Mouse (Mus musculus): ENCODE measurements around the gene Dbn1.
"Not testable (repeated sequence)": the region's sequence is repeated elsewhere in the genome, so short reads cannot be mapped to it uniquely, and the experiment has no call there.

The Dbn1 gene

GRCm38 (mm10) chr13:55448131-55448530 lies 39.8 kb downstream of the Dbn1 start:
- no peak for DNase-seq

GRCm38 (mm10) chr13:55447543-55447943 lies 40.4 kb downstream of the Dbn1 start:
- DNase-seq = no peak

- DNase-seq = no peak
Observed at GRCm38 (mm10) chr13:55446483-55447105, 41.3 kb downstream of the Dbn1 start.

GRCm38 (mm10) chr13:55445361-55446091 lies 42.4 kb downstream of the Dbn1 start:
- no peak for DNase-seq

GRCm38 (mm10) chr13:55444937-55445315 lies 43.0 kb downstream of the Dbn1 start, which contains the start of gene Grk6:
Grk6 (plus strand) TSS chr13:55445072.
- peak; percentile 100 for DNase-seq

GRCm38 (mm10) chr13:55444286-55444936 lies 43.5 kb downstream of the Dbn1 start:
- DNase-seq = peak; percentile 47

- no peak for DNase-seq
Observed at GRCm38 (mm10) chr13:55443799-55444285, 44.1 kb downstream of the Dbn1 start.

- DNase-seq = not testable (repeated sequence)
Observed at GRCm38 (mm10) chr13:55437111-55437629, 50.7 kb downstream of the Dbn1 start.

- no peak for DNase-seq
Observed at GRCm38 (mm10) chr13:55431889-55432685, 55.8 kb downstream of the Dbn1 start.

GRCm38 (mm10) chr13:55430566-55430965 lies 57.3 kb downstream of the Dbn1 start:
- no peak for DNase-seq

GRCm38 (mm10) chr13:55429226-55429888 lies 58.6 kb downstream of the Dbn1 start:
- DNase-seq = no peak

GRCm38 (mm10) chr13:55426613-55427012 lies 61.3 kb downstream of the Dbn1 start, which contains the start of gene F12:
F12 (minus strand) TSS chr13:55426793.
- DNase-seq = no peak
